Mouse (Mus musculus): ENCODE data around the gene Dbndd1. TPM values are rescaled to one million over a fixed set of nuclear protein-coding genes. Genes with fewer than 3 reads are reported as not detected.
A peak's percentile ranks its signal among the peaks of the same experiment; 100 is the strongest.
"Not testable (repeated sequence)": the region's sequence is repeated elsewhere in the genome, so short reads cannot be mapped to it uniquely, and the experiment has no call there.

Dbndd1 gene
- total RNA-seq, 4 experiments from 2014 or later, result 8.4 to 14.1 (median 11.5) TPM

- DNase-seq (ENCODE audit: low spot score in 2 of 2), result no peak
These were observed 17.6 kb downstream of the Dbndd1 start for GRCm38 (mm10) chr8:123497699-123498098.

GRCm38 (mm10) chr8:123492898-123493297, 22.4 kb downstream of the Dbndd1 start:
- DNase-seq (ENCODE audit: low spot score in 2 of 2), result no peak

- DNase-seq (ENCODE audit: low spot score in 2 of 2), result no peak
These were observed 23.8 kb downstream of the Dbndd1 start for GRCm38 (mm10) chr8:123491280-123492075.

- DNase-seq (ENCODE audit: low spot score in 2 of 2), result no peak
These were observed 32.6 kb downstream of the Dbndd1 start for GRCm38 (mm10) chr8:123482627-123483026.

- DNase-seq (ENCODE audit: low spot score in 2 of 2), result no peak
These were observed 36.6 kb downstream of the Dbndd1 start for GRCm38 (mm10) chr8:123478456-123479218.

GRCm38 (mm10) chr8:123477737-123478258, 37.5 kb downstream of the Dbndd1 start, which contains the start of gene Afg3l1:
Gene Afg3l1 (plus strand): TSS chr8:123477903.
- DNase-seq (ENCODE audit: low spot score in 2 of 2), result peak; percentile 85 to 94

GRCm38 (mm10) chr8:123476911-123477736, 38.1 kb downstream of the Dbndd1 start:
- DNase-seq (ENCODE audit: low spot score in 2 of 2), result peak in 1 of 2 experiments; percentile 18

GRCm38 (mm10) chr8:123474549-123474948, 40.7 kb downstream of the Dbndd1 start:
- DNase-seq (ENCODE audit: low spot score in 2 of 2), result not testable (repeated sequence)

GRCm38 (mm10) chr8:123472991-123473390, 42.3 kb downstream of the Dbndd1 start:
- DNase-seq (ENCODE audit: low spot score in 2 of 2), result not testable (repeated sequence)

- DNase-seq (ENCODE audit: low spot score in 2 of 2), result no peak
These were observed 47.8 kb downstream of the Dbndd1 start for GRCm38 (mm10) chr8:123467476-123467875.

GRCm38 (mm10) chr8:123463651-123464050, 51.6 kb downstream of the Dbndd1 start:
- no peak for DNase-seq (ENCODE audit: low spot score in 2 of 2)

Other genes with a start within 250 kb of the Dbndd1 start
- gene Fanca, start 196.9 kb downstream of the Dbndd1 start, total RNA-seq (2022), result 1 to 10 TPM in 3 of 4 experiments, under 1 TPM in 1; 0.96 to 3.2 (median 3.0) TPM
- 10 to 100 TPM; 15.8 to 16.3 (median 16.0) TPM for gene Spire2, start 182.8 kb downstream of the Dbndd1 start, total RNA-seq (2022)
- 100 to 1,000 TPM; 466 to 571 (median 498) TPM for gene Tcf25, start 141.7 kb downstream of the Dbndd1 start, total RNA-seq (2022)
- gene Mc1r, start 108.4 kb downstream of the Dbndd1 start, total RNA-seq (2022), result under 1 TPM in 1 of 4 experiments, not detected in 3; 0.08 TPM
- 100 to 1,000 TPM; 265 to 291 (median 279) TPM for gene Tubb3, start 104.0 kb downstream of the Dbndd1 start, total RNA-seq (2022)
- gene Def8, start 91.9 kb downstream of the Dbndd1 start, total RNA-seq (2022), result 10 to 100 TPM; 48.1 to 59.4 (median 54.5) TPM
- 10 to 100 TPM; 28.3 to 36.0 (median 32.2) TPM for gene Afg3l1, start 37.6 kb downstream of the Dbndd1 start, total RNA-seq (2022)
- 10 to 100 TPM; 23.2 to 33.1 (median 26.7) TPM for gene Gas8, start 3.4 kb upstream of the Dbndd1 start, total RNA-seq (2022)
- gene Rhou, start 138.5 kb upstream of the Dbndd1 start, total RNA-seq (2022), result 10 to 100 TPM; 37.6 to 57.0 (median 45.8) TPM

All from layer of hippocampus, adult 8-10 months (tissue).